Mouse (Mus musculus) urinary bladder, adult 18-20 months (tissue): ENCODE results near the gene Scnn1g.

Source experiments
- DNase-seq, 2 experiments: peaks; one replicate each; pipeline ENCODE4 v3.0.0; 2022; ENCODE audit warnings: low spot score in 2 of 2, mixed read lengths in 2 of 2

The Scnn1g gene

GRCm38 (mm10) chr7:121778553-121778952 is 44.3 kb downstream of the Scnn1g start:
- DNase-seq = no peak

- no peak for DNase-seq
Observed at GRCm38 (mm10) chr7:121778980-121779379, 44.7 kb downstream of the Scnn1g start.

GRCm38 (mm10) chr7:121779409-121779808 is 45.1 kb downstream of the Scnn1g start:
- no peak for DNase-seq

- DNase-seq = no peak
Observed at GRCm38 (mm10) chr7:121782188-121782909, 48.1 kb downstream of the Scnn1g start.

- no peak for DNase-seq
Observed at GRCm38 (mm10) chr7:121785651-121786228, 51.5 kb downstream of the Scnn1g start.

GRCm38 (mm10) chr7:121797781-121798180 is 63.5 kb downstream of the Scnn1g start:
- DNase-seq = no peak

- no peak for DNase-seq
Observed at GRCm38 (mm10) chr7:121802471-121802870, 68.2 kb downstream of the Scnn1g start.

- DNase-seq = no peak
Observed at GRCm38 (mm10) chr7:121803011-121803410, 68.7 kb downstream of the Scnn1g start.

GRCm38 (mm10) chr7:121805811-121806496 is 71.7 kb downstream of the Scnn1g start:
- no peak for DNase-seq

- DNase-seq = no peak
Observed at GRCm38 (mm10) chr7:121807726-121808580, 73.7 kb downstream of the Scnn1g start.
